Mouse (Mus musculus): ENCODE measurements around the gene Map3k7cl. TPM values are rescaled to one million over a fixed set of nuclear protein-coding genes. Genes with fewer than 3 reads are reported as not detected.

The Map3k7cl gene
- polyA plus RNA-seq, 1 experiment from 2014 or later = 0.13 TPM

DNA sequence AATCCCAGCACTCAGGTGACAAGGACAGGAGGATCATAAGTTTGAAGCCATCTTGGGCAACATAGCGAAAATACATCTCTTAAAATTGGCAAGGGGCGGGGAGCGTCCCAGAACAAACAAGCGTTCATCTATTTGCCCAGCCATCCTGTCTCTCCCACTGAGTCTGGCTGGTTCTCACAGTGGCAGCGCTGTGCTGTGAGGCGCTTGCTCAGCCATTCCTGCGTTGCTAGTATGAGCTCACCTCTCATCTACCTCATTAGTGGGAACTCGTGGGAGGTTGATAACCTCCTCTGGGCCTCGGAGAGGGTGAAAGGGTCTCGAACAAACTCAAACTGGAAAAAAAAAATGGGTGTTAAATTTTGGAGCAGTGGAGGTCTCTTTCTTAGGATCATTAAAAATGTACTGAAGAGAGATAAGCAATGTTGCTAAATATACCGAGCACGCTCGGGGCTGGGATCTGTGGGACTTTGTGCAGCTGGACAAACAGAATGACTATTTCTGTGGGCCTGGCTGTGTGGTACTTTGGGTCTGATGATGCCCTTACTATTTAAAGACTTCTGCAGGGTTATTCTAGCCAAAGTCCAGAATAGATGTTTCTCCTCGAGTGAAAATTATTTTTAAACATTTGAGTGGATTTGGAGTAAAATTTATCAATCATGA is 91.1 kb downstream of the Map3k7cl start:
- Histone ChIP-seq H3K9ac (replicated peaks; ENCODE audit: low read depth, low read length) (no peak overlapping the region), H3K27ac (ENCODE audit: low read length) (no peak overlapping the region), H3K36me3 (ENCODE audit: control insufficient read depth, insufficient read depth) (no peaks in the 10 kb centered on the region), H3K27me3 (replicated peaks; ENCODE audit: control insufficient read depth, insufficient read depth, low read length) (no peaks in the 10 kb centered on the region), H3K4me1 (replicated peaks; ENCODE audit: control insufficient read depth, insufficient read depth, low read length) (peaks cover 9% of the 10 kb centered on the region), H3K4me2 (ENCODE audit: low read length) (no peak overlapping the region), H3K4me3 (replicated peaks; ENCODE audit: low read length) (no peak overlapping the region), H3K9me3 (ENCODE audit: control insufficient read depth, low read length) (no peaks in the 10 kb centered on the region)
- 72% methylated on average over 14 of the region's 14 CpGs for WGBS
- ATAC-seq = no peak

Other genes starting within 250 kb of the Map3k7cl start
- 13.8 and 17.5 TPM in 2 replicates for gene N6amt1, start 199.1 kb upstream of the Map3k7cl start, polyA plus RNA-seq (2015; fragmentation: Nextera tagmentation; extraction: Ambion mirVana)
- gene Ltn1, start 120.7 kb upstream of the Map3k7cl start, polyA plus RNA-seq (2015; fragmentation: Nextera tagmentation; extraction: Ambion mirVana) = 31.7 and 33.3 TPM in 2 replicates
- gene Rwdd2b, start 112.8 kb upstream of the Map3k7cl start, polyA plus RNA-seq (2015; fragmentation: Nextera tagmentation; extraction: Ambion mirVana) = 11.7 and 14.4 TPM in 2 replicates
- 45.8 and 51.7 TPM in 2 replicates for gene Usp16, start 98.6 kb upstream of the Map3k7cl start, polyA plus RNA-seq (2015; fragmentation: Nextera tagmentation; extraction: Ambion mirVana)
- gene Cct8, start 57.5 kb upstream of the Map3k7cl start, polyA plus RNA-seq (2015; fragmentation: Nextera tagmentation; extraction: Ambion mirVana) = 450 and 485 TPM in 2 replicates
- 21.4 TPM in 2 replicates for gene Bach1, start 145.6 kb downstream of the Map3k7cl start, polyA plus RNA-seq (2015; fragmentation: Nextera tagmentation; extraction: Ambion mirVana)

Data from forebrain, embryonic 16.5 days (tissue).